Mouse (Mus musculus) neural tube, embryonic 14.5 days (tissue): ENCODE measurements around the gene Gnaz. TPM values are rescaled to one million over a fixed set of nuclear protein-coding genes. Genes with fewer than 3 reads are reported as not detected.

ENCODE experiments used
- ATAC-seq: fragments of 200-750 bp; cut with Nextera tagmentation; 2 replicates; pipeline ENCODE4 v1.8.0; 2017; ENCODE audit warnings: low read depth, mild to moderate bottlenecking, moderate TSS enrichment, moderate library complexity
- H3K27ac ChIP-seq: fragments of 300-500 bp; sonication (generic); 2 replicates; pipeline ENCODE4 v1.5.1; 2014; ENCODE audit warnings: low read depth, mild to moderate bottlenecking, control low read depth, low read length, moderate library complexity, mixed read lengths
- H3K27me3 ChIP-seq: fragments of 300-500 bp; sonication (generic); 2 replicates; pipeline ENCODE4 v1.6.1; 2014; ENCODE audit warnings: low read length; ENCODE audit not compliant: control insufficient read depth, insufficient read depth
- H3K36me3 ChIP-seq: fragments of 300-500 bp; sonication (generic); 2 replicates; pipeline ENCODE4 v1.6.1; 2014; ENCODE audit warnings: low read length, mixed read lengths; ENCODE audit not compliant: control insufficient read depth, insufficient read depth
- H3K4me1 ChIP-seq: fragments of 300-500 bp; sonication (generic); 2 replicates; pipeline ENCODE4 v1.6.1; 2014; ENCODE audit warnings: low read length; ENCODE audit not compliant: control insufficient read depth, insufficient read depth
- H3K4me2 ChIP-seq: fragments of 300-500 bp; sonication (generic); 2 replicates; pipeline ENCODE4 v1.6.1; 2014; ENCODE audit warnings: mild to moderate bottlenecking, low read depth, low read length, control low read depth
- H3K4me3 ChIP-seq: fragments of 300-500 bp; sonication (generic); 2 replicates; pipeline ENCODE4 v1.5.1; 2014; ENCODE audit warnings: low read depth, low read length, control low read depth, mixed read lengths
- H3K9ac ChIP-seq: fragments of 300-500 bp; sonication (generic); replicated peaks from 2 replicates; pipeline ENCODE4 v1.6.1; 2014; ENCODE audit warnings: low read depth, mild to moderate bottlenecking, control low read depth, low read length, mixed read lengths
- H3K9me3 ChIP-seq: fragments of 300-500 bp; sonication (generic); 2 replicates; pipeline ENCODE4 v1.6.1; 2016; ENCODE audit warnings: low read length; ENCODE audit not compliant: control insufficient read depth
- WGBS: fragments of 180-500 bp; shearing (Covaris S2); extraction: QIAGEN DNeasy Blood & Tissue Kit; methylation state at CpG from one replicate; pipeline ENCODE4 v1.1.7; 2014; 5-methylcytosine and 5-hydroxymethylcytosine counted together
- polyA plus RNA-seq: library from polyadenylated mRNA; unstranded; fragments of >200 nt; fragmentation: Nextera tagmentation; extraction: Ambion mirVana; gene quantifications from 2 replicates; pipeline ENCODE4 v1.2.1, GENCODE M21; 2014

The Gnaz gene
- polyA plus RNA-seq, 1 experiment from 2014 or later = 61.2 TPM

- Histone ChIP-seq H3K27ac (peak overlapping the region; percentile 90), H3K9me3 (no peaks in the 10 kb centered on the region), H3K4me2 (peak overlapping the region; percentile 97), H3K36me3 (no peaks in the 10 kb centered on the region), H3K4me3 (peak overlapping the region; percentile 90), H3K27me3 (no peaks in the 10 kb centered on the region; the same call in 1 of the 2 replicates), H3K9ac (peak overlapping the region; percentile 85), H3K4me1 (peaks cover 48% of the 10 kb centered on the region)
- under 1% methylated on average over 30 of the region's 48 CpGs for WGBS
- ATAC-seq = peak; percentile 47
Observed at GRCm38 (mm10) chr10:75060843-75061235, 93.9 kb downstream of the Gnaz start.

DNA sequence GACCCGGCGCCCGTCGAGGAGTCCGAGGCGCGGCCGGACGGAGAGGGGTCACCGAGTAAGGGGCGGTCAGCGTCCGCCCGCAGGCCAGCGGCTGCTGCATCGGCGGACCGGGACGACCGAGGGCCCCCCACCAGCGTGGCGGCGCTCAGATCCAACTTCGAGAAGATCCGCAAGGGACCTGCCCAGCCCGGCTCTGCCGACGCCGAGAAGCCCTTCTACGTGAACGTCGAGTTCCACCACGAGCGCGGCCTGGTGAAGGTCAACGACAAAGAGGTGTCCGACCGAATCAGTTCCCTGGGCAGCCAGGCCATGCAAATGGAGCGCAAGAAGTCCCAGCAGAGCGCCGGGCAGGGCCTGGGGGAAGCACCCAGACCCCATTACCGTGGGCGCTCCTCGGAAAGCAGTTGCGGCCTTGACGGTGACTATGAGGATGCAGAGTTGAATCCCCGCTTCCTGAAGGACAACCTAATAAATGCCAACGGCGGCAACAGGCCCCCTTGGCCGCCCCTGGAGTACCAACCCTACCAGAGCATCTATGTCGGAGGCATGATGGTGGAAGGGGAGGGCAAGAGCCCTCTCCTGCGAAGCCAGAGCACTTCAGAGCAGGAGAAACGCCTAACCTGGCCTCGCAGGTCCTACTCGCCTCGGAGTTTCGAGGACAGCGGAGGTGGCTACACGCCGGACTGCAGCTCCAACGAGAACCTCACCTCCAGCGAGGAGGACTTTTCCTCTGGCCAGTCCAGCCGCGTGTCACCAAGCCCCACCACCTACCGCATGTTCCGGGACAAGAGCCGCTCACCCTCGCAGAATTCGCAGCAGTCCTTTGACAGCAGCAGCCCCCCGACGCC is 94.6 kb downstream of the Gnaz start:
- Histone ChIP-seq H3K36me3 (no peaks in the 10 kb centered on the region), H3K9me3 (no peaks in the 10 kb centered on the region), H3K9ac (peak overlapping the region; percentile 85), H3K27me3 (no peaks in the 10 kb centered on the region; the same call in 1 of the 2 replicates), H3K27ac (peak overlapping the region; percentile 90), H3K4me2 (peak overlapping the region; percentile 97), H3K4me3 (peak overlapping the region; percentile 90), H3K4me1 (peaks cover 51% of the 10 kb centered on the region)
- 2% methylated on average over 61 of the region's 71 CpGs for WGBS
- ATAC-seq = no peak

DNA sequence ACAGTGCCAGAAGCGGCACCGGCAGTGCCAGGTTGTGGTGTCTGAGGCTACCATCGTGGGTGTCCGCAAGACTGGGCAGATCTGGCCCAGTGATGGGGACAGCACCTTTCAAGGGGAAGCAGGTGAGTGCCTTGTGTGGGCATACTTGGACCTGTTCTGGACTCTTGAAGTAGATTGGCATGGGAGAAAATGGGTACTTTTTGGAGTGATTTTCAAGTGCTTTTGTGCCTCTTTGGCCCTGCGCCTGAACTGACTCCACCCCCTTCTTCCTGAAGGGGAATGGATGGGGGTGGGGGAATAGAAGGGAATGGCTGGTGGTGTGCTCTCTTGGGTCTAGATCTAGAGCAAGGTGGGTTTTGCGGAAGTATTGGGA is 95.2 kb downstream of the Gnaz start:
- no peaks in the 10 kb centered on the region; the same call in 1 of the 2 replicates for H3K27me3 ChIP-seq
- H3K4me1 ChIP-seq = peaks cover 54% of the 10 kb centered on the region
- H3K36me3 ChIP-seq = no peaks in the 10 kb centered on the region
- 24% methylated on average over 6 of the region's 6 CpGs for WGBS
- H3K9me3 ChIP-seq = no peaks in the 10 kb centered on the region
- H3K27ac ChIP-seq = no peak overlapping the region
- ATAC-seq = no peak
- H3K4me3 ChIP-seq = peak overlapping the region; percentile 90
- H3K4me2 ChIP-seq = peak overlapping the region; percentile 97
- H3K9ac ChIP-seq = peak overlapping the region; percentile 85

DNA sequence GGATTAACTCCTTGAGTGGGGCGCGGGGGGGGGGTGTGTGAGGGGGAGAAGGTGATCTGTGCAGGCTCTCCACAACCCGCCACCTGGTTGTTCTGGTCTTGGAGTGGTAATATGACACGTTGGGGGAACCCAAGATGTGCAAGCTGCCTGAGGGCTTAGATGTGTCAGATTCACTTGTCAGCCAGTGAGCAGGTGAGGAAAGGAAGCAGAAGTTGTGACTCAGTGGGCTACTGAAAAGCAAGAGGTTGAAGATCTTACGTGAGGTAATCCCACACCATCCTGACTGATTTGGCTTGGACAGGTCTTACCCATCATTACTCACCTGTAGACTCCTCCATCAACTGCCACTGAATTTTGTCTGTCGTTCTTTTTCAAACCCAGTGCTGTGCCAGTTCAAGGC is 95.6 kb downstream of the Gnaz start:
- Histone ChIP-seq H3K27ac (no peak overlapping the region), H3K27me3 (no peaks in the 10 kb centered on the region; the same call in 1 of the 2 replicates), H3K36me3 (no peaks in the 10 kb centered on the region), H3K4me3 (peak overlapping the region; percentile 90), H3K4me2 (peak overlapping the region; percentile 97), H3K9me3 (no peaks in the 10 kb centered on the region), H3K4me1 (peaks cover 57% of the 10 kb centered on the region), H3K9ac (peak overlapping the region; percentile 85; the same call in 1 of the 2 replicates)
- WGBS = 47% methylated on average over 6 of the region's 6 CpGs
- ATAC-seq = no peak

DNA sequence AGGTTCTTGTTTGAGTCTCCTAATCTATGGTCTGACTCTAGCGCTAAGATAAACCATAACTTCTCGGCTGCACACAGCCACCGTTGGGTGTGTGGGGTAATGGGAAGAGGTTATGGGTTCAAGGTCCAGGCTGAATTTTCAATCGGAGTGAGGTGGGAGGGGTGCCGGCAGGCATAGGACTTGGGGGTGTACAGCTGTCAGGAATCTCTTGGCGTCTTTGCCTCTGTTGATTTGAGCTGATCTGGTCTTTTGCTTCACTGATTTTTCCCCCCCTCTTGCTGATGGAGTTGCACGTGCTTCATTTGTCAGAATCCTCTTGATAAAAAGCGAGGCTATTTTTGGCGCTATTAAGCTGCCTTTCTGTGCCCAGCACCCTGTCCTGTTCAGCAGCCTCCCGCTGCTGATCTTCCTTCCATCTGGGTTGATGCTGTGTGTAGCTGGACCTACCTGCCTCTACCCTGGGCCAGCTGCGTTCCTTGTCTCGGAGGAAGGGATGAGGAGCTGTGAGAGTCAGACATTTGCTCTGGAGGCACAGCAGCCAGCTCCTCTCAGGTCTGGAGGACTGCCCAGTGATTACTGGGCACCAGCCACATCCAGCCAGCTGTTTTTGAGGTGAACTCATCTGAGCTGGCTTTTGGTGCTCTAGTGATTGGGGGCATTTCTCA is 96.5 kb downstream of the Gnaz start:
- ATAC-seq = no peak
- Histone ChIP-seq H3K4me3 (peak overlapping the region; percentile 90), H3K9me3 (no peaks in the 10 kb centered on the region), H3K36me3 (no peaks in the 10 kb centered on the region), H3K4me1 (peaks cover 63% of the 10 kb centered on the region), H3K27me3 (no peaks in the 10 kb centered on the region; the same call in 1 of the 2 replicates), H3K4me2 (peak overlapping the region; percentile 97), H3K27ac (no peak overlapping the region), H3K9ac (0 out of 2 replicates have a peak overlapping the region, but pooled peaks have one; percentile 25)
- 62% methylated on average over 12 of the region's 12 CpGs for WGBS

GRCm38 (mm10) chr10:75065691-75066090 is 98.7 kb downstream of the Gnaz start:
- Histone ChIP-seq H3K4me2 (peak overlapping the region; percentile 97; the same call in 1 of the 2 replicates), H3K27ac (no peak overlapping the region), H3K4me3 (no peak overlapping the region), H3K27me3 (no peaks in the 10 kb centered on the region; the same call in 1 of the 2 replicates), H3K9ac (no peak overlapping the region), H3K36me3 (no peaks in the 10 kb centered on the region), H3K9me3 (no peaks in the 10 kb centered on the region), H3K4me1 (peaks cover 56% of the 10 kb centered on the region)
- ATAC-seq = no peak
- WGBS = 77% methylated on average over 6 of the region's 6 CpGs

Other genes starting within 250 kb of the Gnaz start
- 0.33 TPM in 1 of 2 replicates, not detected in the other for gene Rsph14, start 65.4 kb downstream of the Gnaz start, polyA plus RNA-seq
- gene Rab36, start 69.9 kb downstream of the Gnaz start, polyA plus RNA-seq = 13.9 and 18.8 TPM in 2 replicates
- 23.3 and 26.4 TPM in 2 replicates for gene Bcr, start 93.4 kb downstream of the Gnaz start, polyA plus RNA-seq
- gene Specc1l, start 244.9 kb downstream of the Gnaz start, polyA plus RNA-seq = 22.9 and 25.5 TPM in 2 replicates